Mouse (Mus musculus) kidney, adult 18-20 months (tissue): ENCODE measurements at regions not wholly inside any gene's neighbourhood (a gene's known extent, or its start where the extent isn't known, plus 50 kb on each side); places are given as distances from the start of the nearest gene placed in this dataset.

ENCODE experiments used
- DNase-seq: peaks from one replicate; pipeline ENCODE4 v3.0.0; 2021

DNA sequence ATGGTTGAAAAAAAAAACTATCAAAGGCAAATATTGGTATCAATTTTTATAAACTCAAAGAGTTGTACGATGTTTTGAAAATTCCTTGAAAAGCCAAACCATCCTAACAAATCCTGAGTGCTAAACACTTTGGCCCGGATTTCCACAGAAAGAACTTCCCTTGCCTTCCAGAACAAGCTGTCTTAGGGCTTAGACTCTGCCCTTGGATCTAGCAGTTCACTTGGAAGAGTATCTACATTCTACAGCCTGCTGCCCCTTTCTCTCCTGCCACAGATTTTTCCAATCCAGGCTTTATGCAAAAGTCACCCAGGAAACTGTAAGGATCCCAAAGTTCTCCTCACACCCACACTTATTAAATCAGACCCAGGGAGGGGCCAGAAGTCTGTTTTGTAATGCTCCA lies 57.6 kb upstream of the Gdf10 start:
- DNase-seq: peak; percentile 28

DNA sequence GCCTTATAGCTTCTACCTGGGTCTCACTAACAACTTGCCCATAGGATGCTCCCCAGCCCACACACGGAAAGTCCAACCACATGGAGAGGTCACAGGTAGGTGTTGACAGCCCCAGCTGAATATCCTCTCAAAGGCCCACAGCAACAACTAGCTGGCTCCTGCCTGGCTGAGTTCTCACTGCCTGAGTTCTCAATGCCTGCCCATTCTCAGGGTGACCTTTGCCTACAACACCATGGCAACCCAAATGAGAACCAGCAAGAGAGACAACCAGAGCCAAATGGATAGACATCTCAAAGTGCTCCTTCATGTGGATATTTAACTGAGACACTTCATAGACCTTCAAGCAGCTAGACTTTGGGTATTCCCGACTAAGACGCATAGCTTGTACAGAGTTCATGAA lies 55.7 kb upstream of the Gdf10 start:
- DNase-seq: no peak
